Mouse (Mus musculus) midbrain, embryonic 10.5 days (tissue): ENCODE data around the gene Gpr107. TPM values are rescaled to one million over a fixed set of nuclear protein-coding genes. Genes with fewer than 3 reads are reported as not detected.

Experiments
- DNase-seq: peaks from one replicate; pipeline ENCODE4 v3.0.0-alpha.2; 2017; ENCODE audit warnings: low spot score
- H3K27ac ChIP-seq: fragments of 300-500 bp; sonication (generic); replicated peaks from 2 replicates; pipeline ENCODE4 v1.5.1; 2016; ENCODE audit warnings: mild to moderate bottlenecking
- H3K27me3 ChIP-seq: fragments of 300-500 bp; sonication (generic); 2 replicates; pipeline ENCODE4 v1.6.1; 2016; ENCODE audit warnings: low read depth, mild to moderate bottlenecking; ENCODE audit not compliant: poor library complexity, severe bottlenecking
- H3K36me3 ChIP-seq: fragments of 300-500 bp; sonication (generic); 2 replicates; pipeline ENCODE4 v1.6.1; 2016; ENCODE audit warnings: mild to moderate bottlenecking, moderate library complexity
- H3K4me1 ChIP-seq: fragments of 300-500 bp; sonication (generic); 2 replicates; pipeline ENCODE4 v1.6.1; 2016
- H3K4me3 ChIP-seq: fragments of 300-500 bp; sonication (generic); 2 replicates; pipeline ENCODE4 v1.5.1; 2016; ENCODE audit warnings: mild to moderate bottlenecking, moderate library complexity
- H3K9me3 ChIP-seq: fragments of 300-500 bp; sonication (generic); replicated peaks from 2 replicates; pipeline ENCODE4 v1.6.1; 2016; ENCODE audit warnings: mild to moderate bottlenecking
- WGBS: fragments of 180-500 bp; shearing (Covaris S2); methylation state at CpG from one replicate; pipeline ENCODE4 v1.1.7; 2016; 5-methylcytosine and 5-hydroxymethylcytosine counted together
- polyA plus RNA-seq: library from polyadenylated mRNA; unstranded; fragments of >200 nt; fragmentation: Nextera tagmentation; extraction: Ambion mirVana; gene quantifications from 2 replicates; pipeline ENCODE4 v1.2.1, GENCODE M21; 2016

Gpr107 gene
- polyA plus RNA-seq, 1 experiment from 2014 or later = 33.8 TPM

DNA sequence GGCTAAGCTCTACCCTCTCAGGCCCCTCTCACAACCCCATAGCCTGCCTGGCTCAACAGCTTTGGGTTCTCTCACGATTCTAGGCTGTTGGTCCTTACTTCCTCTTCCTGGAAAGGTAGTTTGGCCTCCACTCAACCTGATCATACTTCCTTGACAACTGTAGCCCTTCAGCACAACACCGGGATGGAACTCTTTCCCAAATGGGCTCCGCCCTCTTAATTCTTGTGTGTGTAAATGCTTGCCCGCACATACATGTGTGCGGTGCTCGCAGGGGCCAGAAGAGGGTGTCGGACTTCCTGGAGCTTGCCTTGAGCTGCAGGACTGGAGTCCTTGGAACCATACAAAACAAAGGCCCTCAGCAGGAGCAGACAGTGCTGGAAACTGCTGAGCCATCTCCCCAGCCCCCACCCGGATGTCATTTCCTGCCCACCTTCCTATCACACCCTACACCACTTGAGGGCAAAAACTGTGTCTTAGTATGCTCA lies 21.3 kb upstream of the Gpr107 start:
- no peak overlapping the region for H3K4me3 ChIP-seq
- no peak for DNase-seq
- H3K4me1 ChIP-seq = peaks cover 41% of the 10 kb centered on the region
- no peaks in the 10 kb centered on the region for H3K9me3 ChIP-seq
- H3K36me3 ChIP-seq = no peaks in the 10 kb centered on the region
- WGBS = 81% methylated on average over 8 of the region's 8 CpGs
- H3K27ac ChIP-seq = peak overlapping the region; percentile 46; the same call in 1 of the 2 replicates
- H3K27me3 ChIP-seq = no peaks in the 10 kb centered on the region

- Histone ChIP-seq H3K27ac (no peak overlapping the region), H3K4me1 (peaks cover 39% of the 10 kb centered on the region), H3K27me3 (no peaks in the 10 kb centered on the region), H3K36me3 (no peaks in the 10 kb centered on the region), H3K9me3 (no peaks in the 10 kb centered on the region), H3K4me3 (no peak overlapping the region)
- no peak for DNase-seq
- 72% methylated on average over 8 of the region's 8 CpGs for WGBS
Measured at GRCm38 (mm10) chr2:31132682-31133081, 19.4 kb upstream of the Gpr107 start.

DNA sequence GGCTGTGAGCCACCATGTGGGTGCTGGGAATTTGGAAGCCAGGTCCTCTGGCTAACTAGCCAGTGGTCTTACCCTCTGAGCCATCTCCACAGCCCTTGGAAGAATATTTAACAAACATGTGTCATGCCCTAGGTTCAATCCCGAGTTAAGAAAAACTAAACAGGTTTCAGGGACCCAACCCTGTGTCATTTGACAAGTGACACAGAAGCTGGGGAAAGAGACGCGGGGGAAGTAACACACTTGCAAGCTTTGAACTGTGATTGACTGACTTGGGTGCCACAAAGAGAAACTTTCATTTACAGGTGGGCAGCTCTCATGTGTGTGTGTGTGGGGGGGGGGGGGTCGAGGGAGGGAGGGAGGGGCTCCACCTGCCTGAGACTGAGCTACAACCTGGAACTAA lies 18.1 kb upstream of the Gpr107 start:
- H3K4me3 ChIP-seq = no peak overlapping the region
- no peaks in the 10 kb centered on the region for H3K36me3 ChIP-seq
- DNase-seq = no peak
- H3K9me3 ChIP-seq = no peaks in the 10 kb centered on the region
- H3K27me3 ChIP-seq = no peaks in the 10 kb centered on the region
- no peak overlapping the region for H3K27ac ChIP-seq
- 86% methylated on average over 4 of the region's 4 CpGs for WGBS
- peaks cover 36% of the 10 kb centered on the region for H3K4me1 ChIP-seq

DNA sequence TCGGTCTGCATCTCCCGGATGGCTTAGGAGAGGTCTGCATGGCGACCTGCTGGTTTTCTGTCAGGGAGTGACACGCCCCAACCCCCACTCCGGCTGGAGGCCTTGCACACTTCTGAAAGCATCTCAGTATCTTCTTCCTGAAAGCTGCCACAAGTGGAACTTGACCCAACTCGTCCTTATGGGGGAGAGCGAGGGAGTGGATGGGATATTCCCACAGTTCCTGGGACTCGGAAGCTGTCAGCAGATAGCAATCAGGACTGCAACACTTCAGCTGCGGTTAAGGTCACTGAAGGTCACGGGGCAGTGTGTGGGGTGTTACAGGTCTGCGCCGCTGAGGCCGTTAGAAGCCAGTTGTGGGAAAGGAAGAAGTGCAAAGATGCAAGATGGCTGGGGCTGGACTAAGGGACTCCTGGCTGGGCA lies 16.6 kb upstream of the Gpr107 start:
- no peak overlapping the region for H3K4me3 ChIP-seq
- WGBS = 61% methylated on average over 13 of the region's 13 CpGs
- no peaks in the 10 kb centered on the region for H3K9me3 ChIP-seq
- H3K27ac ChIP-seq = no peak overlapping the region
- no peak for DNase-seq
- no peaks in the 10 kb centered on the region for H3K36me3 ChIP-seq
- H3K27me3 ChIP-seq = peaks cover 8% of the 10 kb centered on the region
- H3K4me1 ChIP-seq = peaks cover 37% of the 10 kb centered on the region

DNA sequence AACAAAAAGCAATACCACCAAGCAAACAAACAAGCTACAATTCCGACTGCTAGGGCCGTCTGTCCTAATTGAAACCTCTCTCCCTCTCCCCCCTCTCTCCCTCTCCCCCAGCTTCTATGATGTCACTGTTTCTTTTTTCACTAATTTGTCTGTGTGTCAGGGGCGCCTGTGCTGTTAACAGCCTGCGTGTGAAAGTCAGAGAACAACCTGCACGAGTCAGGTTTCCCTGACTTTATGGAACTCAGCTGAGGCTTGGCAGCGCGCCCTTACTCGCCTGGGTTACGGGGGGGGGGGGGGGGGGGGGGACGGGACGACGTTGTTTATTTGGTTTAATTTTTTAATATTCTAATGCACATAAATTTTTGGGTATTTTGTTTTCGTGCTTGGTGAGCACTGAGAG lies 15.8 kb upstream of the Gpr107 start:
- H3K27ac ChIP-seq = no peak overlapping the region
- no peaks in the 10 kb centered on the region for H3K9me3 ChIP-seq
- peaks cover 38% of the 10 kb centered on the region for H3K4me1 ChIP-seq
- peaks cover 16% of the 10 kb centered on the region for H3K27me3 ChIP-seq
- H3K36me3 ChIP-seq = no peaks in the 10 kb centered on the region
- no peak for DNase-seq
- 79% methylated on average over 13 of the region's 13 CpGs for WGBS
- no peak overlapping the region for H3K4me3 ChIP-seq

GRCm38 (mm10) chr2:31137018-31137590 lies 15.0 kb upstream of the Gpr107 start:
- peaks cover 17% of the 10 kb centered on the region for H3K27me3 ChIP-seq
- DNase-seq = no peak
- WGBS = 82% methylated on average over 14 of the region's 14 CpGs
- no peak overlapping the region for H3K27ac ChIP-seq
- no peaks in the 10 kb centered on the region for H3K9me3 ChIP-seq
- H3K36me3 ChIP-seq = no peaks in the 10 kb centered on the region
- no peak overlapping the region for H3K4me3 ChIP-seq
- peaks cover 46% of the 10 kb centered on the region for H3K4me1 ChIP-seq

DNA sequence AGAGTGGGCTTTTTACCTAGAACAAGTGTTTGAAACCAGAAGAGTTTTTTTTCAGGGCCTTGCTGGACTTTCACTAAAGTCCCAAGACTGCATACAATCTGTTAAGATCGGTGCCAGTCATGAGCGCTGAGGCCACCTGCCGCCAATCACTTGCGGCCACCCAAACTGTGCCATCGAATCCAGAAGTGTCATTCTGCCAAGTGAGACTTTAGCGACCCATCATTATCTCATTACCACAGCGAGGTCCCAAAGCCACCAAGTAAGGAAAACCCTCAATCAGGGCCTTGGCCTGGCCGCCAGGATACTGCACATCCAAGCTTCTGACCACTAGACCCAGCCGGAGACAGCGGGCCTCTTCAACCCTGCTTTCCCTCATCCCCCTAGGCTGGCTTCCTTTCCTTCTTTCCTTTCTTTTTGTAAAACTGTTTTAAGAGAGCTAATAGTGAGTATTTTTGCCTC lies 12.9 kb upstream of the Gpr107 start:
- DNase-seq = no peak
- Histone ChIP-seq H3K4me3 (no peak overlapping the region), H3K27me3 (peaks cover 38% of the 10 kb centered on the region), H3K4me1 (peaks cover 37% of the 10 kb centered on the region), H3K36me3 (no peaks in the 10 kb centered on the region), H3K9me3 (no peaks in the 10 kb centered on the region), H3K27ac (no peak overlapping the region)
- WGBS = 93% methylated on average over 10 of the region's 10 CpGs

DNA sequence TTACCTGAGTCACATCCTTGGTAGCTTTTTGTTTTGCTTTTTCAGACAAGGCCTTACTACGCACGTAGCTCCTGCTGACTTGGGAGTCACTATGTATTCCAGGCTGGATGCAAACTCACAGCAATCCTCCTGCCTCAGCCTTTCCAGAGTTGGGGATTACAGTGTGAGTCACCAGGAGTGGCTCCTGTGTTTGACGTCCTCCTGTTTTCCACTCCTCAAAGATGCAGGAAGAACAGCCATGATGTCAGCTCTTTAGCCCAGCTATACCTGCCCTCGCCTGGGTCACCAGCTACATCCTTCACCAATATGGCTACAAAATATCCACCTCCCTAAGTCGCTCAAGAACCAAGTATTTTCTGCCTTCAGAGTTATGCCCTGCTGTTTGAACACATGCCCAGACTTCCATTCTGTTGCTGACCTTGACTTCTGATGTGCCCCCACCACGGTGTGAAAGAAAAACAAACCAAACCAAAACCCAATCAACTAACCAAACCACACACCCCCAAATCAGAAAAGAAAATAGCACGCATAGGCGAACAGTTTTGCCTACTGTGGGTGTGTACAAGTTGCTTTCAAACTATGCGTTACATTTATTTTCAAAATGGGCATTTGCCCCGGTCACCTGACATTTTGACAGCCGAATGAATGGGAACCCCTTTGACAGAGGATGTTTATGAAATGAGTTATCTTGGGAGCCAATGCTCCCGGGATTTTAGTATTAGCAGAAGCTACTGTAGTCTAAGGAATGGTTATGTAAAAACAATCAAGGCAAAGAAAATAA lies 11.9 kb upstream of the Gpr107 start:
- no peak for DNase-seq
- 84% methylated on average over 12 of the region's 12 CpGs for WGBS
- Histone ChIP-seq H3K27ac (no peak overlapping the region), H3K4me3 (peak overlapping the region; percentile 90; the same call in 1 of the 2 replicates), H3K9me3 (no peaks in the 10 kb centered on the region), H3K36me3 (peaks cover 3% of the 10 kb centered on the region; the same call in 1 of the 2 replicates), H3K27me3 (peaks cover 41% of the 10 kb centered on the region), H3K4me1 (peaks cover 31% of the 10 kb centered on the region)

DNA sequence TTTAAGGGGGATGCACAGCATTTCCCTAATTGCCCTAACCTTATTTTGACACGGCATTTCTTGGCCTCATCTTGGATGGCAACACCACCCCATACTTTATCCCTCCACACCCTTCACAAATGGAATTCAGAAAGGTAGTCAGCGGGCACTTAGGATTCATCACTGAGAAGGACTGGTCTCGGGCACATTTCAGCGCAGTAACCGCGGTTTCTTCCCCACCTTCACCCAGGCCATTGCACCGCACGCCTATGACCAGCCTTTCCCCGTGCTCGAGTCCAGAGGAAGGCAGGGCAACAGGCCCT lies 11.4 kb upstream of the Gpr107 start:
- H3K4me1 ChIP-seq = peaks cover 26% of the 10 kb centered on the region
- H3K9me3 ChIP-seq = no peaks in the 10 kb centered on the region
- no peak for DNase-seq
- H3K36me3 ChIP-seq = peaks cover 6% of the 10 kb centered on the region; the same call in 1 of the 2 replicates
- peak overlapping the region; percentile 90 for H3K4me3 ChIP-seq
- peaks cover 41% of the 10 kb centered on the region for H3K27me3 ChIP-seq
- 9% methylated on average over 10 of the region's 10 CpGs for WGBS
- peak overlapping the region; percentile 88; the same call in 1 of the 2 replicates for H3K27ac ChIP-seq

DNA sequence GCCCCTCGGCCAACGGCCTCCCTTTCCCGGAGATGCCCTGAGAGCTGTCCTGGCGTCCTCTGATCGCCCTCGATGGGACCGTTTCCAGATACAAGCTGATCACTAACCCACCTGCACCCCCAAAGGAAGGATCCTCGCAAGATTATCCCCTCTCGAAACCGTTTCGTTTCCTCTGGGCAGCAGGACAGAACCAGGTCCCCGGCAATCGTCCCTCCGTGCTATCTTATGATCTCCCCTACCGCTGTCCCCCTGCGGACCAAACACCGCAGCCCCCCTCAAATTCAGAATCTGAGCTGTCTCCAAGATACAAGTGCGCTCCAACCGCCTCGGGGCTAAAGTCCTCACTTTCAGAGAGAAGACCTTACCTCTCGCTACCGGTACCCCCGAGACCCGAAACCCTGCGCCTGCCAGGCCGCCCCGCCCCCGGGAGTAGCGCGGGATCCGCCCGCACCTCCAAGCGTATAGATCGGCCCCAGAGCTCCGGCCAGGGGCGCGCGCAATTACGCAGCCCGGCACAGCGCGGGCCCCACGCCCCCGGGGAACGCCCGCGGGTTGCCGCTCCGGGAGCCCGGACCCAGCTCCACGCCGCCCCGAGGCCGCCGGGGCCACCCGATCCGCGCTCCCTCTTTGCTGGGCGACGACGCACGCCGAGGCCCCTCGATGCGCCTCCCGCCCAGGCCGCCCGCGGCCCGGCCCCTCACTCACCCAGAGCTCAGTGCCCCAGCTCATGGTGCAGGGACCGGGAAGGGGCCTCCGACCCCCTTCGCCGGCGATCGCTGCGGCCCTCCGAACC lies 10.8 kb upstream of the Gpr107 start:
- peak; percentile 38 for DNase-seq
- H3K27ac ChIP-seq = peak overlapping the region; percentile 88
- under 1% methylated on average over 76 of the region's 78 CpGs for WGBS

GRCm38 (mm10) chr2:31141867-31142454 lies 10.2 kb upstream of the Gpr107 start, which contains the start of gene Fnbp1:
Gene Fnbp1 (minus strand): TSS chr2:31142008.
- H3K27ac ChIP-seq = peak within 1 kb of the TSS; percentile 88
- H3K4me3 ChIP-seq = peak within 1 kb of the TSS; percentile 90
- no peaks in the 10 kb centered on the region for H3K9me3 ChIP-seq
- peaks cover 16% of the 10 kb centered on the region for H3K36me3 ChIP-seq
- under 1% methylated on average over 59 of the region's 59 CpGs for WGBS
- peaks cover 21% of the 10 kb centered on the region for H3K4me1 ChIP-seq
- H3K27me3 ChIP-seq = peaks cover 41% of the 10 kb centered on the region
- DNase-seq = peak; percentile 84

More for the DNA sequence above, 10.8 kb upstream of the Gpr107 start:
- H3K9me3 ChIP-seq = no peaks in the 10 kb centered on the region
- peaks cover 41% of the 10 kb centered on the region for H3K27me3 ChIP-seq
- H3K36me3 ChIP-seq = peaks cover 11% of the 10 kb centered on the region
- peaks cover 21% of the 10 kb centered on the region for H3K4me1 ChIP-seq
- H3K4me3 ChIP-seq = peak overlapping the region; percentile 90

DNA sequence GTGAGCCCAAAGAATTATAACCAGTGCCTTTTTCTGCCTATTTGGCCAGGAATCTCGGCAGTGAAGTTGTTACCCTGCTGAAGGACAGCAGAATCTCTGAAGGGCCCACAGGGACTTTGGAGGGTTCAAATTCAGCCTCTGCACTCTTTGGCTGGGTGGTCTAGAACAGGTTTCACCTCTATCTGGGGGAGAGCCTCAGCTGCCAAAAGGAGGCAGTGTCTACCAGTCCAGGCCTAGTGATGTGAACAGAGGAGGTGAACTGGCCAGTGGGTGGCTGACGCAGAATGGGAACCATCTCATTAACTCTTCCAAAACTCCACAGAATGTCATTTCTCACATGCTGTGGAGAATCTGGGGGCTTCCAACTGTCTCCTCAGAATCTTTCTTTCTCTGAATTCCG lies 9.6 kb upstream of the Gpr107 start:
- peaks cover 20% of the 10 kb centered on the region for H3K36me3 ChIP-seq
- 46% methylated on average over 3 of the region's 3 CpGs for WGBS
- peaks cover 21% of the 10 kb centered on the region for H3K4me1 ChIP-seq
- no peaks in the 10 kb centered on the region for H3K9me3 ChIP-seq
- no peak for DNase-seq
- peaks cover 41% of the 10 kb centered on the region for H3K27me3 ChIP-seq
- H3K4me3 ChIP-seq = peak overlapping the region; percentile 90
- no peak overlapping the region for H3K27ac ChIP-seq
